Mouse (Mus musculus): ENCODE measurements around the gene Hrasls5. TPM values are rescaled to one million over a fixed set of nuclear protein-coding genes. Genes with fewer than 3 reads are reported as not detected.

The Hrasls5 gene
- total and polyA plus RNA-seq, 3 experiments = not detected

DNA sequence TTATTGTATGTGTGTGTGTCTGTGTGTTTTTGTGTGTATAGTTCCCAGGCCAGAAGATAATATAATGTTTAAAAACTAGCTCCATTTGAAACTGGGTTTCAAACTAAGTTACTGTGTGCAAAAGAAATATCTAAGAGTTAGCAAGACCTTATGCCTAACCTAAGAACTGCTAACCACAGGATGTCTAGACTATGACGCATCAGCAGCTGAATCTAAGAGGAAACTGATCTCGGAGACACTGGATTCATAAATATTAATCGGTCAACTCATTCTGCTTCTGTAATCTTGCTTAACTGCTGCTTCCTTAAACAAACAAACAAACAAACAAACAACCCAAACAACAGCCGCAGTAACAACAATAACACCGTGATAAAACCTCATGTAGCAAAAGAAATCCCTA lies 42.7 kb upstream of the Hrasls5 start:
- in situ Hi-C loops (cut with MboI; ENCODE audit: low pct_ligation_motif_present, low pct_unique_long_range_greater_than_20kb, low sequenced_read_pairs) (no loop called here), dilution Hi-C loops (cut with MboI; ENCODE audit: extremely low pct_ligation_motif_present, extremely low pct_unique_long_range_greater_than_20kb, low sequenced_read_pairs) (no loop called here)
- Histone ChIP-seq H3K4me3 (replicated peaks in 1 of 3; ENCODE audit: low read depth in 2 of 3, low read length in 2 of 3, poor library complexity in 1 of 3) (no peak overlapping the region), H3K27me3 (replicated peaks) (no peaks in the 10 kb centered on the region), H3K27ac (ENCODE audit: insufficient read depth, low read depth) (no peak overlapping the region), H3K36me3 (replicated peaks in 1 of 2; ENCODE audit: control insufficient read depth in 1 of 2, insufficient read depth in 1 of 2, low read length in 1 of 2) (peaks cover 8 to 18% of the 10 kb centered on the region in 2 experiments), H3K4me2 (ENCODE audit: insufficient read depth, low read depth, poor library complexity, severe bottlenecking) (no peak overlapping the region), H3K79me2 (replicated peaks; ENCODE audit: control insufficient read depth, extremely low read depth, insufficient read depth, poor library complexity, severe bottlenecking) (no peaks in the 10 kb centered on the region), H3K9me3 (replicated peaks; ENCODE audit: low read length) (no peaks in the 10 kb centered on the region), H3K9ac (ENCODE audit: insufficient read depth, low read depth) (no peak overlapping the region), H3K4me1 (ENCODE audit: control insufficient read depth in 1 of 2, insufficient read depth in 2 of 2) (peaks cover 0 to 11% of the 10 kb centered on the region in 2 experiments; a peak in 2 of 4 replicates)
- no peak for DNase-seq (ENCODE audit: extremely low read depth)
- TF ChIP-seq JUND (conservative IDR thresholded peaks at IDR 0.05; ENCODE audit: low read depth, low read length) (no peak), PAX5 (IDR thresholded peaks at IDR 0.05; ENCODE audit: low read length) (no peak), E2F4 (IDR thresholded peaks at IDR 0.05; ENCODE audit: insufficient replicate concordance, low read depth, low read length) (no peak), TBP (conservative IDR thresholded peaks at IDR 0.05; ENCODE audit: low read depth, low read length) (no peak), CHD2 (IDR thresholded peaks at IDR 0.05; ENCODE audit: low read length) (no peak), IRF4 (IDR thresholded peaks at IDR 0.05; ENCODE audit: low read depth, low read length) (no peak), RAD21 (IDR thresholded peaks at IDR 0.05; ENCODE audit: low read depth, low read length) (no peak), MXI1 (IDR thresholded peaks at IDR 0.05; ENCODE audit: low read depth, low read length) (no peak), HCFC1 (IDR thresholded peaks at IDR 0.05; ENCODE audit: low read depth, low read length) (no peak), BHLHE40 (IDR thresholded peaks at IDR 0.05; ENCODE audit: low read depth, low read length) (no peak), ZKSCAN1 (IDR thresholded peaks at IDR 0.05; ENCODE audit: borderline replicate concordance, low read depth, low read length) (no peak), TCF12 (IDR thresholded peaks at IDR 0.05; ENCODE audit: low read depth, low read length) (no peak), MAZ (IDR thresholded peaks at IDR 0.05; ENCODE audit: low read depth, low read length) (no peak), NRF1 (IDR thresholded peaks at IDR 0.05; ENCODE audit: low read depth, low read length) (no peak), CTCF (conservative IDR thresholded peaks at IDR 0.05 in 1 of 2, IDR thresholded peaks at IDR 0.05 in 1 of 2; ENCODE audit: low read depth in 2 of 2, low read length in 2 of 2) (no peak), SIN3A (IDR thresholded peaks at IDR 0.05; ENCODE audit: low read length) (no peak)

GRCm38 (mm10) chr19:7576180-7576579 lies 36.2 kb upstream of the Hrasls5 start:
- Histone ChIP-seq H3K27ac (ENCODE audit: insufficient read depth, low read depth) (no peak overlapping the region), H3K27me3 (replicated peaks) (no peaks in the 10 kb centered on the region), H3K4me2 (ENCODE audit: insufficient read depth, low read depth, poor library complexity, severe bottlenecking) (no peak overlapping the region), H3K4me1 (ENCODE audit: control insufficient read depth in 1 of 2, insufficient read depth in 2 of 2) (peaks cover 0 to 16% of the 10 kb centered on the region in 2 experiments; a peak in 2 of 4 replicates), H3K4me3 (replicated peaks in 1 of 3; ENCODE audit: low read depth in 2 of 3, low read length in 2 of 3, poor library complexity in 1 of 3) (peak overlapping the region; percentile 23 to 55 (median 49)), H3K9me3 (replicated peaks; ENCODE audit: low read length) (no peaks in the 10 kb centered on the region), H3K9ac (ENCODE audit: insufficient read depth, low read depth) (peak overlapping the region; percentile 29; the same call in 1 of the 2 replicates), H3K36me3 (replicated peaks in 1 of 2; ENCODE audit: control insufficient read depth in 1 of 2, insufficient read depth in 1 of 2, low read length in 1 of 2) (peaks cover 43 to 55% of the 10 kb centered on the region in 2 experiments), H3K79me2 (replicated peaks; ENCODE audit: control insufficient read depth, extremely low read depth, insufficient read depth, poor library complexity, severe bottlenecking) (no peaks in the 10 kb centered on the region)
- no peak for TF ChIP-seq SIN3A (IDR thresholded peaks at IDR 0.05; ENCODE audit: low read length)
- dilution Hi-C loops (cut with MboI; ENCODE audit: extremely low pct_ligation_motif_present, extremely low pct_unique_long_range_greater_than_20kb, low sequenced_read_pairs) (no loop called here), in situ Hi-C loops (cut with MboI; ENCODE audit: low pct_ligation_motif_present, low pct_unique_long_range_greater_than_20kb, low sequenced_read_pairs) (no loop called here)
- DNase-seq (ENCODE audit: extremely low read depth) = peak; percentile 49

Data from CH12.LX (cell line).